In genomic region chr6:37604884-37605269, GRCm38 (mm10) we compare ENCODE assay signal across 21 mouse cellular contexts.
"Had no signal": no experiment of that assay in that cellular context is flagged by ENCODE, and none has a peak within 500 bp of the region (broad histone marks: within the 10 kb centered on the region; RNA-seq: fewer than 3 reads in every experiment).

No protein-coding gene starts in this region.

- H3K27me3 ChIP-seq: limb, embryonic 13.5 days; liver, embryonic 15.5 days; megakaryocyte, embryonic 14.5 days; midbrain, embryonic 13.5 days; stomach, embryonic 15.5 days had no signal

- H3K27ac ChIP-seq: kidney, postnatal 0 days; layer of hippocampus, adult 2 months; limb, embryonic 10.5 days; limb, embryonic 13.5 days; liver, embryonic 15.5 days; midbrain, embryonic 10.5 days; midbrain, embryonic 13.5 days; stomach, embryonic 15.5 days had no signal

- ATAC-seq: intestine, postnatal 0 days; midbrain, embryonic 13.5 days; midbrain, embryonic 16.5 days had no signal

- H3K4me1 ChIP-seq: limb, embryonic 13.5 days; midbrain, embryonic 13.5 days; stomach, embryonic 15.5 days had no signal

- H3K36me3 ChIP-seq: limb, embryonic 10.5 days; limb, embryonic 13.5 days; liver, embryonic 15.5 days; midbrain, embryonic 10.5 days; midbrain, embryonic 13.5 days; stomach, embryonic 15.5 days had no signal

- H3K4me3 ChIP-seq: layer of hippocampus, adult 2 months; limb, embryonic 10.5 days; limb, embryonic 13.5 days; liver, embryonic 15.5 days; megakaryocyte, embryonic 14.5 days; midbrain, embryonic 10.5 days; midbrain, embryonic 13.5 days; stomach, embryonic 15.5 days had no signal

- DNase-seq: kidney, adult 2 months; kidney, postnatal 25 days; layer of hippocampus, adult 9-11 months; liver; lung, adult 2 months; lung, postnatal 14 days; lung, postnatal 4 days; right cerebral cortex, postnatal 14 days; spleen, adult 18-20 months; thymus, postnatal 4 days had no signal

- H3K9ac ChIP-seq: limb, embryonic 13.5 days; liver, embryonic 15.5 days; midbrain, embryonic 13.5 days; stomach, embryonic 15.5 days had no signal

- H3K9me3 ChIP-seq: limb, embryonic 10.5 days; limb, embryonic 13.5 days; liver, embryonic 15.5 days; megakaryocyte, embryonic 14.5 days; midbrain, embryonic 13.5 days; stomach, embryonic 15.5 days had no signal

- H3K4me2 ChIP-seq: limb, embryonic 13.5 days; liver, embryonic 15.5 days; midbrain, embryonic 13.5 days; stomach, embryonic 15.5 days had no signal
